Mouse (Mus musculus) CD8-positive naive resting alpha-beta T cell, adult 2 months (primary cell): ENCODE measurements at regions not wholly inside any gene's neighbourhood (a gene's known extent, or its start where the extent isn't known, plus 50 kb on each side); places are given as distances from the start of the nearest gene placed in this dataset.

Experiments
- DNase-seq, 2 experiments: peaks; one replicate each; pipeline ENCODE4 v3.0.0; 2022; ENCODE audit warnings: low read depth in 2 of 2, low spot score in 2 of 2

- DNase-seq = no peak
Measured at GRCm38 (mm10) chr2:128334143-128334470, 208.3 kb downstream of the Bcl2l11 start.

GRCm38 (mm10) chr2:128334757-128335500, 209.1 kb downstream of the Bcl2l11 start:
- no peak for DNase-seq

GRCm38 (mm10) chr2:128337192-128337591, 211.4 kb downstream of the Bcl2l11 start:
- DNase-seq = no peak

- DNase-seq = no peak
Measured at GRCm38 (mm10) chr2:128337791-128338190, 212.0 kb downstream of the Bcl2l11 start.

GRCm38 (mm10) chr2:128338474-128338873, 212.6 kb downstream of the Bcl2l11 start:
- DNase-seq = no peak

- no peak for DNase-seq
Measured at GRCm38 (mm10) chr2:128339061-128339642, 213.3 kb downstream of the Bcl2l11 start.

- DNase-seq = no peak
Measured at GRCm38 (mm10) chr2:128339643-128340487, 214.0 kb downstream of the Bcl2l11 start.

GRCm38 (mm10) chr2:128340631-128341240, 214.9 kb downstream of the Bcl2l11 start:
- DNase-seq = no peak

- DNase-seq = no peak
Measured at GRCm38 (mm10) chr2:128342212-128342611, 216.4 kb downstream of the Bcl2l11 start.

GRCm38 (mm10) chr2:128345557-128345956, 219.7 kb downstream of the Bcl2l11 start:
- peak; percentile 25 to 35 for DNase-seq

- DNase-seq = peak in 1 of 2 experiments; percentile 15
Measured at GRCm38 (mm10) chr2:128348556-128348955, 222.7 kb downstream of the Bcl2l11 start.

- no peak for DNase-seq
Measured at GRCm38 (mm10) chr2:128351405-128351804, 225.6 kb downstream of the Bcl2l11 start.

- no peak for DNase-seq
Measured at GRCm38 (mm10) chr2:128352533-128352932, 226.7 kb downstream of the Bcl2l11 start.

GRCm38 (mm10) chr2:128353457-128353856, 227.6 kb downstream of the Bcl2l11 start:
- DNase-seq = no peak

GRCm38 (mm10) chr2:128356326-128356725, 230.5 kb downstream of the Bcl2l11 start:
- no peak for DNase-seq

- no peak for DNase-seq
Measured at GRCm38 (mm10) chr2:128359106-128359505, 231.9 kb upstream of the Spdye4c start.

GRCm38 (mm10) chr2:128360517-128360916, 230.5 kb upstream of the Spdye4c start:
- no peak for DNase-seq

GRCm38 (mm10) chr2:128361436-128361835, 229.6 kb upstream of the Spdye4c start:
- no peak for DNase-seq

- no peak for DNase-seq
Measured at GRCm38 (mm10) chr2:128364161-128364560, 226.8 kb upstream of the Spdye4c start.

GRCm38 (mm10) chr2:128365004-128365403, 226.0 kb upstream of the Spdye4c start:
- no peak for DNase-seq

- DNase-seq = no peak
Measured at GRCm38 (mm10) chr2:128365775-128366174, 225.2 kb upstream of the Spdye4c start.
